Mouse (Mus musculus): ENCODE measurements around the gene Cpa5. TPM values are rescaled to one million over a fixed set of nuclear protein-coding genes. Genes with fewer than 3 reads are reported as not detected.

Cpa5 gene
- total and polyA plus RNA-seq, 3 experiments = not detected

- TF ChIP-seq KAT2A (IDR thresholded peaks at IDR 0.05; ENCODE audit: insufficient replicate concordance, low read length) = no peak
- TF ChIP-seq TCF12 (IDR thresholded peaks at IDR 0.05; ENCODE audit: low read depth, low read length) = no peak
- no peak for TF ChIP-seq MAFK (IDR thresholded peaks at IDR 0.05; ENCODE audit: insufficient replicate concordance, low read length)
- no peak for TF ChIP-seq UBTF (IDR thresholded peaks at IDR 0.05; ENCODE audit: low read depth, low read length)
- TF ChIP-seq TBP (conservative IDR thresholded peaks at IDR 0.05; ENCODE audit: low read depth, low read length) = no peak
- TF ChIP-seq POLR2AphosphoS2 (IDR thresholded peaks at IDR 0.05; ENCODE audit: low read depth, low read length) = no peak
- TF ChIP-seq JUND (conservative IDR thresholded peaks at IDR 0.05; ENCODE audit: low read depth, low read length) = no peak
Measured at GRCm38 (mm10) chr6:30679567-30679966, 68.8 kb downstream of the Cpa5 start.

GRCm38 (mm10) chr6:30680442-30680841, 69.6 kb downstream of the Cpa5 start:
- no peak for DNase-seq (ENCODE audit: extremely low read depth)
- H3K4me3 ChIP-seq (replicated peaks in 1 of 3; ENCODE audit: low read depth in 2 of 3, low read length in 2 of 3, poor library complexity in 1 of 3) = no peak overlapping the region
- peaks cover 0 to 12% of the 10 kb centered on the region in 2 experiments for H3K36me3 ChIP-seq (replicated peaks in 1 of 2; ENCODE audit: control insufficient read depth in 1 of 2, insufficient read depth in 1 of 2, low read length in 1 of 2)
- no peak overlapping the region for H3K4me2 ChIP-seq (ENCODE audit: insufficient read depth, low read depth, poor library complexity, severe bottlenecking)
- H3K27me3 ChIP-seq (replicated peaks) = no peaks in the 10 kb centered on the region
- dilution Hi-C loops (cut with MboI; ENCODE audit: extremely low pct_ligation_motif_present, extremely low pct_unique_long_range_greater_than_20kb, low sequenced_read_pairs) = no loop called here
- H3K27ac ChIP-seq (ENCODE audit: insufficient read depth, low read depth) = no peak overlapping the region
- in situ Hi-C loops (cut with MboI; ENCODE audit: low pct_ligation_motif_present, low pct_unique_long_range_greater_than_20kb, low sequenced_read_pairs) = no loop called here
- H3K79me2 ChIP-seq (replicated peaks; ENCODE audit: control insufficient read depth, extremely low read depth, insufficient read depth, poor library complexity, severe bottlenecking) = no peaks in the 10 kb centered on the region
- TF ChIP-seq MAZ (IDR thresholded peaks at IDR 0.05; ENCODE audit: low read depth, low read length) = no peak
- TF ChIP-seq SMC3 (IDR thresholded peaks at IDR 0.05; ENCODE audit: low read depth, low read length) = no peak
- TF ChIP-seq JUND (conservative IDR thresholded peaks at IDR 0.05; ENCODE audit: low read depth, low read length) = no peak
- TF ChIP-seq MYC (IDR thresholded peaks at IDR 0.05; ENCODE audit: low read depth, low read length) = no peak
- no peak for TF ChIP-seq ZC3H11A (IDR thresholded peaks at IDR 0.05; ENCODE audit: low read depth, low read length)
- TF ChIP-seq TBP (conservative IDR thresholded peaks at IDR 0.05; ENCODE audit: low read depth, low read length) = no peak
- no peak for TF ChIP-seq IRF4 (IDR thresholded peaks at IDR 0.05; ENCODE audit: low read depth, low read length)
- no peak for TF ChIP-seq POLR2A (IDR thresholded peaks at IDR 0.05; ENCODE audit: low read depth, low read length)
- no peak for TF ChIP-seq RAD21 (IDR thresholded peaks at IDR 0.05; ENCODE audit: low read depth, low read length)
- no peak for TF ChIP-seq NRF1 (IDR thresholded peaks at IDR 0.05; ENCODE audit: low read depth, low read length)
- TF ChIP-seq GABPA (IDR thresholded peaks at IDR 0.05; ENCODE audit: insufficient replicate concordance, low read depth, low read length) = no peak
- H3K9ac ChIP-seq (ENCODE audit: insufficient read depth, low read depth) = no peak overlapping the region
- H3K9me3 ChIP-seq (replicated peaks; ENCODE audit: low read length) = no peaks in the 10 kb centered on the region
- peaks cover 0 to 30% of the 10 kb centered on the region in 2 experiments; a peak in 2 of 4 replicates for H3K4me1 ChIP-seq (ENCODE audit: control insufficient read depth in 1 of 2, insufficient read depth in 2 of 2)

More at GRCm38 (mm10) chr6:30679567-30679966, 68.8 kb downstream of the Cpa5 start:
- dilution Hi-C loops (cut with MboI; ENCODE audit: extremely low pct_ligation_motif_present, extremely low pct_unique_long_range_greater_than_20kb, low sequenced_read_pairs) = no loop called here
- Histone ChIP-seq H3K27ac (ENCODE audit: insufficient read depth, low read depth) (no peak overlapping the region), H3K4me2 (ENCODE audit: insufficient read depth, low read depth, poor library complexity, severe bottlenecking) (no peak overlapping the region), H3K4me1 (ENCODE audit: control insufficient read depth in 1 of 2, insufficient read depth in 2 of 2) (peaks cover 0 to 32% of the 10 kb centered on the region in 2 experiments; a peak in 2 of 4 replicates), H3K4me3 (replicated peaks in 1 of 3; ENCODE audit: low read depth in 2 of 3, low read length in 2 of 3, poor library complexity in 1 of 3) (no peak overlapping the region), H3K36me3 (replicated peaks in 1 of 2; ENCODE audit: control insufficient read depth in 1 of 2, insufficient read depth in 1 of 2, low read length in 1 of 2) (peaks cover 0 to 12% of the 10 kb centered on the region in 2 experiments), H3K9me3 (replicated peaks; ENCODE audit: low read length) (no peaks in the 10 kb centered on the region), H3K9ac (ENCODE audit: insufficient read depth, low read depth) (no peak overlapping the region), H3K27me3 (replicated peaks) (no peaks in the 10 kb centered on the region), H3K79me2 (replicated peaks; ENCODE audit: control insufficient read depth, extremely low read depth, insufficient read depth, poor library complexity, severe bottlenecking) (no peaks in the 10 kb centered on the region)
- no peak for DNase-seq (ENCODE audit: extremely low read depth)
- in situ Hi-C loops (cut with MboI; ENCODE audit: low pct_ligation_motif_present, low pct_unique_long_range_greater_than_20kb, low sequenced_read_pairs) = no loop called here

Other genes starting within 250 kb of the Cpa5 start
- gene Zc3hc1, start 220.0 kb upstream of the Cpa5 start, total RNA-seq (2012; rRNA removed) = 59.5 and 61.3 TPM in 2 replicates
- gene Zc3hc1, start 220.0 kb upstream of the Cpa5 start, total RNA-seq (2014; rRNA removed) = 89.5 and 94.4 TPM in 2 replicates
- gene Zc3hc1, start 220.0 kb upstream of the Cpa5 start, polyA plus RNA-seq (2012; ENCODE audit: insufficient read length, low read depth) = 72.9 and 80.2 TPM in 2 replicates
- 30.6 and 37.7 TPM in 2 replicates for gene Klhdc10, start 209.1 kb upstream of the Cpa5 start, total RNA-seq (2012; rRNA removed)
- gene Klhdc10, start 209.1 kb upstream of the Cpa5 start, total RNA-seq (2014; rRNA removed) = 22.1 and 26.3 TPM in 2 replicates
- gene Klhdc10, start 209.1 kb upstream of the Cpa5 start, polyA plus RNA-seq (2012; ENCODE audit: insufficient read length, low read depth) = 29.6 and 35.8 TPM in 2 replicates
- 25.1 and 27.1 TPM in 2 replicates for gene Tmem209, start 101.2 kb upstream of the Cpa5 start, total RNA-seq (2012; rRNA removed)
- gene Tmem209, start 101.2 kb upstream of the Cpa5 start, total RNA-seq (2014; rRNA removed) = 46.5 and 53.3 TPM in 2 replicates
- 53.2 and 59.2 TPM in 2 replicates for gene Tmem209, start 101.2 kb upstream of the Cpa5 start, polyA plus RNA-seq (2012; ENCODE audit: insufficient read length, low read depth)
- gene Ssmem1, start 101.2 kb upstream of the Cpa5 start, total RNA-seq (2012; rRNA removed) = 0.17 and 0.34 TPM in 2 replicates
- gene Ssmem1, start 101.2 kb upstream of the Cpa5 start, total RNA-seq (2014; rRNA removed) = 0.23 and 0.34 TPM in 2 replicates
- not detected in 2 replicates for gene Ssmem1, start 101.2 kb upstream of the Cpa5 start, polyA plus RNA-seq (2012; ENCODE audit: insufficient read length, low read depth)
- gene Cpa2, start 69.4 kb upstream of the Cpa5 start, total RNA-seq (2012; rRNA removed) = not detected in 2 replicates
- gene Cpa2, start 69.4 kb upstream of the Cpa5 start, total RNA-seq (2014; rRNA removed) = not detected in 2 replicates
- not detected in 2 replicates for gene Cpa2, start 69.4 kb upstream of the Cpa5 start, polyA plus RNA-seq (2012; ENCODE audit: insufficient read length, low read depth)
- not detected in 2 replicates for gene Cpa4, start 42.6 kb upstream of the Cpa5 start, total RNA-seq (2012; rRNA removed)
- gene Cpa4, start 42.6 kb upstream of the Cpa5 start, total RNA-seq (2014; rRNA removed) = not detected in 2 replicates
- gene Cpa4, start 42.6 kb upstream of the Cpa5 start, polyA plus RNA-seq (2012; ENCODE audit: insufficient read length, low read depth) = not detected in 2 replicates
- not detected in 2 replicates for gene Cpa1, start 28.2 kb downstream of the Cpa5 start, total RNA-seq (2012; rRNA removed)
- gene Cpa1, start 28.2 kb downstream of the Cpa5 start, total RNA-seq (2014; rRNA removed) = not detected in 2 replicates
- not detected in 2 replicates for gene Cpa1, start 28.2 kb downstream of the Cpa5 start, polyA plus RNA-seq (2012; ENCODE audit: insufficient read length, low read depth)
- 4.2 and 4.5 TPM in 2 replicates for gene Cep41, start 82.7 kb downstream of the Cpa5 start, total RNA-seq (2012; rRNA removed)
- gene Cep41, start 82.7 kb downstream of the Cpa5 start, total RNA-seq (2014; rRNA removed) = 9.0 and 11.4 TPM in 2 replicates
- gene Cep41, start 82.7 kb downstream of the Cpa5 start, polyA plus RNA-seq (2012; ENCODE audit: insufficient read length, low read depth) = 7.1 and 8.7 TPM in 2 replicates
- gene Mest, start 112.5 kb downstream of the Cpa5 start, total RNA-seq (2012; rRNA removed) = 0.08 and 0.13 TPM in 2 replicates
- gene Mest, start 112.5 kb downstream of the Cpa5 start, total RNA-seq (2014; rRNA removed) = not detected in 2 replicates
- gene Mest, start 112.5 kb downstream of the Cpa5 start, polyA plus RNA-seq (2012; ENCODE audit: insufficient read length, low read depth) = 0.42 TPM in 1 of 2 replicates, not detected in the other